Mouse (Mus musculus): Measurements from ENCODE around the gene Ppp1r8. TPM values are rescaled to one million over a fixed set of nuclear protein-coding genes. Genes with fewer than 3 reads are reported as not detected.
A peak's percentile ranks its signal among the peaks of the same experiment; 100 is the strongest.

Ppp1r8 gene
- 78.1 and 79.8 TPM in 2 replicates for polyA plus RNA-seq (2016; fragmentation: Nextera tagmentation; extraction: Ambion mirVana)

- peak; percentile 94 for DNase-seq (ENCODE audit: low spot score)
- Histone ChIP-seq H3K36me3 (peaks cover 33% of the 10 kb centered on the region), H3K27me3 (ENCODE audit: low read depth, poor library complexity, severe bottlenecking) (no peaks in the 10 kb centered on the region), H3K27ac (replicated peaks) (peak within 1 kb of the TSS; percentile 94), H3K9me3 (replicated peaks) (no peaks in the 10 kb centered on the region), H3K4me3 (peak within 1 kb of the TSS; percentile 98), H3K4me1 (peaks cover 18% of the 10 kb centered on the region)
- WGBS, result 2% methylated on average over 40 of the region's 40 CpGs
Observed at GRCm38 (mm10) chr4:132842970-132843704, at the start of gene Ppp1r8. Ppp1r8 (minus strand) TSS chr4:132843169.

GRCm38 (mm10) chr4:132884844-132885374, 41.9 kb upstream of the Ppp1r8 start:
- DNase-seq (ENCODE audit: low spot score), result no peak
- H3K27ac ChIP-seq (replicated peaks), result peak overlapping the region; percentile 92
- peak overlapping the region; percentile 97 for H3K4me3 ChIP-seq
- peaks cover 14% of the 10 kb centered on the region for H3K36me3 ChIP-seq
- H3K4me1 ChIP-seq, result peaks cover 31% of the 10 kb centered on the region
- WGBS, result 22% methylated on average over 9 of the region's 9 CpGs
- H3K27me3 ChIP-seq (ENCODE audit: low read depth, poor library complexity, severe bottlenecking), result no peaks in the 10 kb centered on the region
- H3K9me3 ChIP-seq (replicated peaks), result no peaks in the 10 kb centered on the region

GRCm38 (mm10) chr4:132884064-132884843, 41.3 kb upstream of the Ppp1r8 start, which contains the start of gene Stx12:
Stx12 (minus strand) TSS chr4:132884509.
- DNase-seq (ENCODE audit: low spot score), result peak; percentile 91
- Histone ChIP-seq H3K4me1 (peaks cover 31% of the 10 kb centered on the region), H3K9me3 (replicated peaks) (no peaks in the 10 kb centered on the region), H3K36me3 (peaks cover 21% of the 10 kb centered on the region), H3K4me3 (peak within 1 kb of the TSS; percentile 97), H3K27ac (replicated peaks) (peak within 1 kb of the TSS; percentile 92), H3K27me3 (ENCODE audit: low read depth, poor library complexity, severe bottlenecking) (no peaks in the 10 kb centered on the region)
- WGBS, result under 1% methylated on average over 72 of the region's 72 CpGs

GRCm38 (mm10) chr4:132883561-132884063, 40.6 kb upstream of the Ppp1r8 start:
- WGBS, result 7% methylated on average over 21 of the region's 21 CpGs

GRCm38 (mm10) chr4:132874363-132875097, 31.6 kb upstream of the Ppp1r8 start:
- DNase-seq (ENCODE audit: low spot score), result no peak
- no peak overlapping the region for H3K4me3 ChIP-seq
- H3K27me3 ChIP-seq (ENCODE audit: low read depth, poor library complexity, severe bottlenecking), result no peaks in the 10 kb centered on the region
- H3K4me1 ChIP-seq, result no peaks in the 10 kb centered on the region
- no peaks in the 10 kb centered on the region for H3K9me3 ChIP-seq (replicated peaks)
- no peak overlapping the region for H3K27ac ChIP-seq (replicated peaks)
- peaks cover 39% of the 10 kb centered on the region for H3K36me3 ChIP-seq
- 94% methylated on average over 7 of the region's 7 CpGs for WGBS

More at GRCm38 (mm10) chr4:132883561-132884063, 40.6 kb upstream of the Ppp1r8 start:
- Histone ChIP-seq H3K4me3 (peak overlapping the region; percentile 97), H3K4me1 (peaks cover 31% of the 10 kb centered on the region), H3K9me3 (replicated peaks) (no peaks in the 10 kb centered on the region), H3K27me3 (ENCODE audit: low read depth, poor library complexity, severe bottlenecking) (no peaks in the 10 kb centered on the region), H3K36me3 (peaks cover 23% of the 10 kb centered on the region), H3K27ac (replicated peaks) (peak overlapping the region; percentile 92)
- no peak for DNase-seq (ENCODE audit: low spot score)

GRCm38 (mm10) chr4:132873481-132874362, 30.8 kb upstream of the Ppp1r8 start:
- no peaks in the 10 kb centered on the region for H3K9me3 ChIP-seq (replicated peaks)
- H3K27me3 ChIP-seq (ENCODE audit: low read depth, poor library complexity, severe bottlenecking), result no peaks in the 10 kb centered on the region
- H3K4me3 ChIP-seq, result no peak overlapping the region
- no peaks in the 10 kb centered on the region for H3K4me1 ChIP-seq
- no peak for DNase-seq (ENCODE audit: low spot score)
- H3K27ac ChIP-seq (replicated peaks), result no peak overlapping the region
- peaks cover 42% of the 10 kb centered on the region for H3K36me3 ChIP-seq
- WGBS, result 94% methylated on average over 11 of the region's 11 CpGs

- Histone ChIP-seq H3K9me3 (replicated peaks) (no peaks in the 10 kb centered on the region), H3K27me3 (ENCODE audit: low read depth, poor library complexity, severe bottlenecking) (no peaks in the 10 kb centered on the region), H3K4me3 (no peak overlapping the region), H3K4me1 (no peaks in the 10 kb centered on the region), H3K36me3 (peaks cover 62% of the 10 kb centered on the region), H3K27ac (replicated peaks) (no peak overlapping the region)
- 90% methylated on average over 3 of the region's 3 CpGs for WGBS
- no peak for DNase-seq (ENCODE audit: low spot score)
Observed at GRCm38 (mm10) chr4:132871116-132871515, 28.1 kb upstream of the Ppp1r8 start.

- WGBS, result 90% methylated on average over 2 of the region's 2 CpGs
- no peak overlapping the region for H3K4me3 ChIP-seq
- H3K27ac ChIP-seq (replicated peaks), result no peak overlapping the region
- H3K9me3 ChIP-seq (replicated peaks), result no peaks in the 10 kb centered on the region
- H3K27me3 ChIP-seq (ENCODE audit: low read depth, poor library complexity, severe bottlenecking), result no peaks in the 10 kb centered on the region
- no peak for DNase-seq (ENCODE audit: low spot score)
- H3K4me1 ChIP-seq, result no peaks in the 10 kb centered on the region
- peaks cover 93% of the 10 kb centered on the region for H3K36me3 ChIP-seq
Observed at GRCm38 (mm10) chr4:132864856-132865255, 21.9 kb upstream of the Ppp1r8 start.

GRCm38 (mm10) chr4:132863012-132863411, 20.0 kb upstream of the Ppp1r8 start:
- no peak for DNase-seq (ENCODE audit: low spot score)
- H3K4me1 ChIP-seq, result no peaks in the 10 kb centered on the region
- 94% methylated on average over 13 of the region's 13 CpGs for WGBS
- no peaks in the 10 kb centered on the region for H3K27me3 ChIP-seq (ENCODE audit: low read depth, poor library complexity, severe bottlenecking)
- peaks cover 93% of the 10 kb centered on the region for H3K36me3 ChIP-seq
- no peak overlapping the region for H3K4me3 ChIP-seq
- H3K27ac ChIP-seq (replicated peaks), result no peak overlapping the region
- no peaks in the 10 kb centered on the region for H3K9me3 ChIP-seq (replicated peaks)

GRCm38 (mm10) chr4:132860880-132861279, 17.9 kb upstream of the Ppp1r8 start:
- Histone ChIP-seq H3K27me3 (ENCODE audit: low read depth, poor library complexity, severe bottlenecking) (no peaks in the 10 kb centered on the region), H3K27ac (replicated peaks) (no peak overlapping the region), H3K9me3 (replicated peaks) (no peaks in the 10 kb centered on the region), H3K4me1 (no peaks in the 10 kb centered on the region), H3K4me3 (no peak overlapping the region), H3K36me3 (peaks cover 93% of the 10 kb centered on the region)
- no peak for DNase-seq (ENCODE audit: low spot score)
- 84% methylated on average over 1 of the region's 1 CpGs for WGBS

GRCm38 (mm10) chr4:132843705-132844071, 719 bp upstream of the Ppp1r8 start:
- WGBS, result 85% methylated on average over 1 of the region's 1 CpGs
- Histone ChIP-seq H3K9me3 (replicated peaks) (no peaks in the 10 kb centered on the region), H3K4me1 (peaks cover 18% of the 10 kb centered on the region), H3K4me3 (peak overlapping the region; percentile 98), H3K27me3 (ENCODE audit: low read depth, poor library complexity, severe bottlenecking) (no peaks in the 10 kb centered on the region), H3K36me3 (peaks cover 29% of the 10 kb centered on the region), H3K27ac (replicated peaks) (peak overlapping the region; percentile 94)
- DNase-seq (ENCODE audit: low spot score), result no peak
